Mouse (Mus musculus): ENCODE measurements at regions not wholly inside any gene's neighbourhood (a gene's known extent, or its start where the extent isn't known, plus 50 kb on each side); places are given as distances from the start of the nearest gene placed in this dataset.

DNA sequence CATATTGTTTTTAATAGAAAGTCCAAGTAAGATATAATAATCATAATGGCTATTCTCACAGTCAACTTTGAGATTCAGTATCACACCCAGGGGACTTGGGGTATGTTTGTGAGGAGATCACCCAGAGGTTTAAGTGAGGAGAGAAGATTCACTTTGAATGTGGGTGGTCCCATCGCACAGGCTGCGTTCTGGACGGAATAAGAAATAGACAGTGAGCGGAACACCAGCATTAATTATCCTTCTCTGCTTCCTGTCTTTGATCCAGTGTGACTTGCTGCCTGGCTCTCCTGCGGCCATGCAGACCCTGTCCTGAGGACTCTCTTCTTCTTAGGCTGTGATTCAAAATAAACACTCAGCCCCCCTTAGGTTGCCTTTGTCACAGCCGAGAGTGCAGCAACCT lies 60.6 kb upstream of the Kras start:
- DNase-seq (ENCODE audit: low read depth, low spot score) = no peak

DNA sequence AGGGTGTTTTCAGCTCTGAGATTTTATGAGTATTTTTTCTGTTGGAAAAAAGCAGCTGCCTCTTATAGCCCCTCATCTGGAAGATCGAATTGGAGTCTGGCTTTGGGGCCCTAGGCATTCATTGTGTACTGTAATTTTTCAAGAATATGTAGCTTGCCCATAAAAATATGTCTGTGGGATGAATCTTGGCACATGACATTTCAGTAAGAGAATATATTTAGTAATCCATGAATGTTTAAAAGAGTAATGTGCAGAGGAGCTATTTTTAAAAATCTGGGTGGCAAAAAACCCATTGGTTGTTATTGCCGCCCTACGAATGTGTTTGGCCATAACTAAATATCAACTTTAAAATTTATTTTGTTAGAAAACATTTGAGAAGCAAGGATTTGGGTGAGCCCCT lies 59.0 kb upstream of the Kras start:
- no peak for DNase-seq (ENCODE audit: low read depth, low spot score)

DNA sequence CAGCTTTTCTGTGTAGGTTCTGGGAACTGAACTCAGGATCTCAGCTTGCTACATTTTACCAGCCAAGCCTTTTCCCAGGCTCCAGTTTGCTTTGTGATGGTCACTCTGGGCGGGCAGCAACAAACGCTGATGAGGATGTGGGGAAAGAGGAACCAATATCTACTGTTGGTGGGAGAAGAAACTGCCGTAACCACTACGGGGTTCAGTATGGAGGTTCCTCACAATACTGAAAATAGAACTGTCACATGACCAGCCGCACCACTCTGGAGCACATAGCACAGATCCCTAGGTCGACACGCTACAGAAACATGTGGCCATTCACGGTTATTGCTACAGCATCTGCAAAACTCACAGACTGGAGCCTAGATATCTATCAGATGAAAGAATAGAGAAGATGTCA lies 57.2 kb upstream of the Kras start:
- peak; percentile 75 for DNase-seq (ENCODE audit: low read depth, low spot score)

DNA sequence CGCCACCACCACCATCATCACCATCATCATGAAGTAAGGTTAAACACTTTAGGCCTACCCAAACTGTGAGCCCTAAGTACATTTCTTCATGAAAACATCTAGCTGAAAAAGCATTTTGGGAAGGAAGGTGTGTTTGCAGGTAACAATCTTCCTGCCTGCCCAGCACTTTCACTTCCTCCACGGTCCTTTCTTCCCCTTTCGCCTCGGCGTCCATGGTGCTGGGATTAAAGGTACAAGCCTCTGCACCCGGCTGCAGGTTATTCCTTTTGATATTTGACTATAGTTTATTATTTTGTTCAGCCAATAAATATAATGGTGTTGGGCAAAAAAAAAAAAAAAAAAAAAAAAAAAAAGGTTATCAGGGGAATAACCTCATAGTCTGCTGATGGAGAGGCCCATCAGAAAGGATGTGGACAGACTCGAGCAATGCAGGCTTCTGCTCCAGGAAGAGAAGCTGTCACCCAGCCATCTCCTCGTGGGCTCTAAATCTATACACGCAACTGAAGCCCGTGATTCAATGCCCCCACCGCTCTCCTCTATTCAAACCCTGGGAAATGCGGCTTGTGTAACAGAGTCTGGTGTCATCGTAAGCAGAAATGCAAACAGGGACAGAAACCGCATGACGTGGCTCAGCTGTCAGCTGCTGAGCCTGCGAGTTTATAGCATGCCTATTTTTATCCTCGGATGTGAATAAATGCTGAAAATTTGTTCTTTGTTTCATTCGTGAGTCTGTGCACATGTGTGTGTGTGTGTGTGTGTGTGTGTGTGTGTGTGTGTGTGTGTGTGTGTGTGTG lies 56.5 kb upstream of the Kras start:
- DNase-seq (ENCODE audit: low read depth, low spot score) = peak; percentile 86

DNA sequence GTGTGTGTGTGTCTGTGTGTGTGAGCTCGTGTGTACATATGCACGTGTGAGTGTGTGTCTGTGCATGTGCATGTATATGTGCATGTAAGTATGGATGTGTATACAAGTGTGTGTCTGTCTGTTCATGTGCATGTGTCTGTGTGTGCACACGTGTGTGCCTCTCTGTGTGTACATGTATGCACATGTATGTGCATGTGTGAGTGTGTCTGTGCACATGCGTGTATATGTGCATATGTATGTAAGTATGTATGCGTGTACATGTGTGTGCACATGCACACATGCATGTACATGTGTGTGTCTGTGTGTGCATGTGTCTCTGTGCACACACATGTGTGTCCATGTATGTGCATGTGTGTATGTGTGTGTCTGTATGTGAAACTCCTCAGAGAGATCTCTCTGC lies 55.6 kb upstream of the Kras start:
- DNase-seq (ENCODE audit: low read depth, low spot score) = no peak

DNA sequence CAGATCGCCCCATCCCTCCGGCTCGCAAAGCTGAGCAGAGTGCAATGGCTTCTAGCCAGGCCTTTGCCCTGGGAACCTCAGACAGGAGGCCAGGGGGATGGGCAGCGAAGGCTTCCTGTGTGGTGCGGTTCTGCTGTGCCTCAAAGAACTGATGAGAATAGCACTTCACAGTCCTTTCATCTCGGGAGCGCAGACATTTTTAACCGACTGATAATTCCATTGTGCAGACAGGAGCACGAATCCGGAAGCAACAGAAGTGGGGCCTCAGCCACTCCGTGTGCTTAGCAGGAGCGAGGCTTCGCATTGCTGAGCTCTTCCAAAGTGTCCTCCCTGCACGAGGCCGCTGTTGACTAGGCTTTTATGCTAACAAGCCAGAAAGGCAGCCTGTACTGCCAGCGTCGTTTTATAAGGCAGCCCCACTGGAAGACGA lies 53.6 kb upstream of the Kras start:
- no peak for DNase-seq (ENCODE audit: low read depth, low spot score)

DNA sequence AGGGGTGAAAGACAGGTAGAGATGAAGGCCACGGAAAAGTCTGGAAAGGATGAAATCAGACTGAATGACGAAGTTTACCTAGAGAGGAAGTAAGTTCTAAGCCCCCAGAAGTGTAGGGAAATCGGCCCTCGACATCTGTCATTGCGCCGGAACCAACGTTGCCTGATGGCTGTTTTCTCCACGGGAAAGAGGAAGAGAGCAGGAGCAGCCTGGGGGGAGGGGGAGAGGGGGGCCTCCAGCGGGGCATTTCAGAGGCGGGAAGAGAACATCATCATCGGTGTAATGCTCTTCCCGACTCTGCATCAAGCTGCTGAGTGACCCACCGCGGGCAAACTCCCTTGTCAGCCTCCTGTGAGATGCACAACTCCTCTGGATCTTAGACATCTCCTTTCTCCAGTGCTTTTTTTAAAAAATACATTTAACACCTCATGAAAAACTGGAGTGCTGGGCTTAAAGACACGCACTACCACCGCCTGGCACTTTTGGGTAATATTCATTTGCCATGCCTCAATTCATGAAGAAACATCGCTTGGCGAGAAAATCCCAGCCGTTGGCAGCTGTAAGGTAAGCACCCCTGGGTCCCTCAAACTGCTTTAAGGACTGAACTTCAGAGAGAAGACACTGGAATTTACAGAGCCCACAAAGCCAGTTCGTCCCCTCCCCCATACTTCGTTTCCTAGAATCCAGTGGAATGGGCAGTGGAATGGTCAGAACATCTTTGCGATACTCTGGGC lies 53.0 kb upstream of the Kras start:
- no peak for DNase-seq (ENCODE audit: low read depth, low spot score)

DNA sequence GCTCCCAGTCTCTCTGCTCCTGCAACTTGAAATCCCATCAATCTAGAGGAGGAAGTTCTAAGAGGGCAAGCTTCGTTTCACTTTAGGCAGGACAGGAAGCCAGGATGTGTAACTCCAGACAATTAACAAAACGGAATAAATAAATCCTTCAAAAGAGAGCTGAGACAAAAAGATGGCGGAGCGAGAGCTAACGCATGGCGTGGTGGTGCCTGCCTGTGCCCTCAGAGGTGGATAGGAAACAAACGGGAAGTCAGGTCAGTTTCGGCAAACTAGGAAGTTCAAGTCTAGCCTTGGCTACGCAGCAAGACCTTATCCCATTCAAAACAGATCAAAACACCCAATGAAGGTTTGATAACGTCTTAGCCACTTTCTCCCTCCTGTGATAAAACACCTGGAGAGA lies 52.1 kb upstream of the Kras start:
- no peak for DNase-seq (ENCODE audit: low read depth, low spot score)

DNA sequence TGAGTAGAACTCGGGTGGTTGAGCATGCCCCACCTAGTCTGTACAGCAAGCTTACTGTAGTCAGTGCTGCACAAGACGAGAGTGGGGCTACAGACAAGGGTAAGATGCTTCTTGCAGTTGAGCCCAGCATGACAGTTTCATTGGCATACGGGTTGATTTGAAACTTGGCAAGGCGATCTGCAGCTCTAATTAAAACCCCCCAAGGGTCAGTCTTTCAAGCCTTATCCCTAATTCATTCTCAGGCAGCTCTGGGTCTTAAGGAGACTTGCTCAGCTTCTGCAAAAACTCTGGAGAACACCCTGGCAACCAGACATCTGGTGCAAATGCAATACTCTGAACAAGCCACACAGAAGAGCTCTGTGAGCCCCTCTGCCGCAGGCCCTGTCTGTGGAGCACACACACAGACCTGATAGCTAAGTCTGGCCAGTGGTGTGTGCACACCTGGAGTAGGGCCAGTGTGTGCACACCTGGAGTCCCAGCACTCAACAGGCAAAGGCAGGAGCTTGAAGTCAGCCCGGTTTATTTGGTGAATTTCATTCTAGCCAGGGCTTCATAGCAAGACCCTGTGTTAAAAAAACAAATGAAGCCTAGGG lies 50.3 kb upstream of the Kras start:
- no peak for DNase-seq (ENCODE audit: low read depth, low spot score)
